Mouse (Mus musculus) MEL (cell line): ENCODE results near the gene Txnrd2. TPM values are rescaled to one million over a fixed set of nuclear protein-coding genes. Genes with fewer than 3 reads are reported as not detected.

Experiments
- DNase-seq: peaks from one replicate; pipeline ENCODE4 v3.0.0; 2011; ENCODE audit warnings: low read depth, low spot score
- H3K27ac ChIP-seq: 2 replicates; pipeline ENCODE4 v1.5.1; 2012; ENCODE audit warnings: low read depth, mild to moderate bottlenecking, control low read depth, low read length, moderate library complexity; ENCODE audit not compliant: control insufficient read depth
- H3K27me3 ChIP-seq, 2 experiments: fragments of 150-350 bp in 1 of 2; sonication (generic) in 1 of 2; 2 replicates each; pipeline ENCODE4 v1.6.1; 2012; ENCODE audit warnings: low read length in 2 of 2, mild to moderate bottlenecking in 2 of 2, improper control_type of control experiment in 1 of 2, moderate library complexity in 1 of 2; ENCODE audit not compliant: insufficient read depth in 2 of 2, control insufficient read depth in 1 of 2
- H3K36me3 ChIP-seq, 2 experiments: 2 replicates each; pipeline ENCODE4 v1.6.1; 2012 to 2014; ENCODE audit warnings: low read length in 2 of 2, improper control_type of control experiment in 1 of 2, inconsistent platforms in 1 of 2, mild to moderate bottlenecking in 1 of 2; ENCODE audit not compliant: insufficient read depth in 2 of 2, control insufficient read depth in 1 of 2
- H3K4me1 ChIP-seq, 2 experiments: fragments of 150-350 bp in 1 of 2; sonication (generic) in 1 of 2; 2 replicates each; pipeline ENCODE4 v1.6.1; 2012; ENCODE audit warnings: low read length in 2 of 2, improper control_type of control experiment in 1 of 2, mild to moderate bottlenecking in 1 of 2; ENCODE audit not compliant: insufficient read depth in 2 of 2, control insufficient read depth in 1 of 2
- H3K4me3 ChIP-seq, 2 experiments: fragments of 150-350 bp in 1 of 2; sonication (generic) in 1 of 2; 2 replicates each; pipeline ENCODE4 v1.5.1; 2012; ENCODE audit warnings: low read depth in 2 of 2, low read length in 2 of 2, mild to moderate bottlenecking in 2 of 2, moderate library complexity in 2 of 2, control low read depth in 1 of 2, improper control_type of control experiment in 1 of 2; ENCODE audit not compliant: control insufficient read depth in 1 of 2, insufficient read depth in 1 of 2
- H3K79me2 ChIP-seq: 2 replicates; pipeline ENCODE4 v1.6.1; 2012; ENCODE audit warnings: mild to moderate bottlenecking, low read length, moderate library complexity; ENCODE audit not compliant: control insufficient read depth, poor library complexity, insufficient read depth
- H3K9ac ChIP-seq: 2 replicates; pipeline ENCODE4 v1.6.1; 2012; ENCODE audit warnings: low read depth, mild to moderate bottlenecking, control low read depth, low read length, moderate library complexity; ENCODE audit not compliant: control insufficient read depth, poor library complexity, severe bottlenecking
- H3K9me3 ChIP-seq: fragments of 150-350 bp; sonication (generic); replicated peaks from 2 replicates; pipeline ENCODE4 v1.6.1; 2012; ENCODE audit warnings: mild to moderate bottlenecking, low read length, improper control_type of control experiment, moderate library complexity; ENCODE audit not compliant: insufficient read depth
- CHD1 ChIP-seq: IDR thresholded peaks from 2 replicates; pipeline ENCODE4 v1.6.1; 2012; ENCODE audit warnings: low read depth, mild to moderate bottlenecking, inconsistent platforms, low read length, improper control_type of control experiment
- CHD2 ChIP-seq: IDR thresholded peaks from 2 replicates; pipeline ENCODE4 v1.6.1; 2011; ENCODE audit warnings: low read length, improper control_type of control experiment
- CTCF ChIP-seq, 3 experiments: IDR thresholded peaks in 2 of 3; conservative IDR thresholded peaks in 1 of 3; 2 replicates each; pipeline ENCODE4 v1.5.1; 2011 to 2012; ENCODE audit warnings: low read length in 3 of 3, low read depth in 2 of 3, mild to moderate bottlenecking in 2 of 3, improper control_type of control experiment in 1 of 3, inconsistent platforms in 1 of 3, mixed read lengths in 1 of 3, moderate library complexity in 1 of 3; ENCODE audit not compliant: control insufficient read depth in 1 of 3, insufficient read depth in 1 of 3, poor library complexity in 1 of 3, severe bottlenecking in 1 of 3
- ELF1 ChIP-seq: IDR thresholded peaks from 2 replicates; pipeline ENCODE4 v1.6.1; 2014; ENCODE audit warnings: low read depth, mild to moderate bottlenecking, inconsistent platforms, low read length, improper control_type of control experiment, moderate library complexity
- EP300 ChIP-seq, 2 experiments: IDR thresholded peaks; 2 replicates each; pipeline ENCODE4 v1.6.1; 2011; ENCODE audit warnings: improper control_type of control experiment in 2 of 2, low read length in 2 of 2, low read depth in 1 of 2, mild to moderate bottlenecking in 1 of 2
- ETS1 ChIP-seq: IDR thresholded peaks from 2 replicates; pipeline ENCODE4 v1.6.1; 2012; ENCODE audit warnings: low read depth, mild to moderate bottlenecking, inconsistent platforms, low read length, improper control_type of control experiment, moderate library complexity
- GATA1 ChIP-seq: IDR thresholded peaks from 2 replicates; pipeline ENCODE4 v1.6.1; 2011; ENCODE audit warnings: low read depth, low read length, improper control_type of control experiment
- HCFC1 ChIP-seq: IDR thresholded peaks from 2 replicates; pipeline ENCODE4 v1.6.1; 2012; ENCODE audit warnings: low read depth, mild to moderate bottlenecking, inconsistent platforms, low read length, improper control_type of control experiment, moderate library complexity
- JUND ChIP-seq: IDR thresholded peaks from 2 replicates; pipeline ENCODE4 v1.6.1; 2011; ENCODE audit warnings: low read depth, mild to moderate bottlenecking, improper control_type of control experiment, low read length
- KAT2A ChIP-seq: conservative IDR thresholded peaks from 2 replicates; pipeline ENCODE4 v1.6.1; 2012; ENCODE audit warnings: low read depth, low read length, improper control_type of control experiment, inconsistent platforms
- MAFK ChIP-seq: IDR thresholded peaks from 2 replicates; pipeline ENCODE4 v1.6.1; 2011; ENCODE audit warnings: low read depth, mild to moderate bottlenecking, low read length, improper control_type of control experiment, borderline replicate concordance
- MAX ChIP-seq: IDR thresholded peaks from 2 replicates; pipeline ENCODE4 v1.6.1; 2011; ENCODE audit warnings: low read length, improper control_type of control experiment
- MEF2A ChIP-seq: IDR thresholded peaks from 2 replicates; pipeline ENCODE4 v1.6.1; 2014; ENCODE audit warnings: low read depth, mild to moderate bottlenecking, inconsistent platforms, low read length, improper control_type of control experiment; ENCODE audit not compliant: poor library complexity, insufficient replicate concordance, severe bottlenecking; ENCODE audit errors: extremely low read depth
- MXI1 ChIP-seq: IDR thresholded peaks from 2 replicates; pipeline ENCODE4 v1.6.1; 2011; ENCODE audit warnings: mild to moderate bottlenecking, low read depth, low read length, improper control_type of control experiment
- MYC ChIP-seq: IDR thresholded peaks from 2 replicates; pipeline ENCODE4 v1.6.1; 2011; ENCODE audit warnings: low read depth, mild to moderate bottlenecking, low read length, improper control_type of control experiment, moderate library complexity
- NELFE ChIP-seq: IDR thresholded peaks from 2 replicates; pipeline ENCODE4 v1.6.1; 2011; ENCODE audit warnings: low read depth, low read length, improper control_type of control experiment
- NRF1 ChIP-seq: IDR thresholded peaks from 2 replicates; pipeline ENCODE4 v1.6.1; 2014; ENCODE audit warnings: low read depth, mild to moderate bottlenecking, inconsistent platforms, low read length, improper control_type of control experiment, moderate library complexity; ENCODE audit not compliant: poor library complexity, insufficient read depth, severe bottlenecking
- POLR2A ChIP-seq, 2 experiments: IDR thresholded peaks; 2 replicates each; pipeline ENCODE4 v1.6.1; 2011 to 2012; ENCODE audit warnings: low read length in 2 of 2, mild to moderate bottlenecking in 2 of 2, control low read depth in 1 of 2, improper control_type of control experiment in 1 of 2, low read depth in 1 of 2, moderate library complexity in 1 of 2; ENCODE audit not compliant: control insufficient read depth in 1 of 2, insufficient read depth in 1 of 2, poor library complexity in 1 of 2
- RAD21 ChIP-seq: IDR thresholded peaks from 2 replicates; pipeline ENCODE4 v1.6.1; 2011; ENCODE audit warnings: mild to moderate bottlenecking, low read depth, low read length, improper control_type of control experiment
- TAL1 ChIP-seq: IDR thresholded peaks from 2 replicates; pipeline ENCODE4 v1.6.1; 2012; ENCODE audit warnings: mild to moderate bottlenecking, inconsistent platforms, low read length, moderate library complexity, mixed read lengths
- TBP ChIP-seq: IDR thresholded peaks from 2 replicates; pipeline ENCODE4 v1.8.0; 2011; ENCODE audit warnings: low read depth, low read length, improper control_type of control experiment
- TCF12 ChIP-seq: IDR thresholded peaks from 2 replicates; pipeline ENCODE4 v1.6.1; 2014; ENCODE audit warnings: low read depth, mild to moderate bottlenecking, inconsistent platforms, low read length, improper control_type of control experiment, moderate library complexity
- UBTF ChIP-seq: IDR thresholded peaks from 2 replicates; pipeline ENCODE4 v1.6.1; 2012; ENCODE audit warnings: low read depth, mild to moderate bottlenecking, inconsistent platforms, low read length, improper control_type of control experiment, moderate library complexity, borderline replicate concordance; ENCODE audit not compliant: insufficient read depth
- USF1 ChIP-seq: IDR thresholded peaks from 2 replicates; pipeline ENCODE4 v1.6.1; 2014; ENCODE audit warnings: low read depth, mild to moderate bottlenecking, inconsistent platforms, low read length, improper control_type of control experiment, moderate library complexity
- USF2 ChIP-seq, 2 experiments: IDR thresholded peaks; 2 replicates each; pipeline ENCODE4 v1.6.1; 2011 to 2012; ENCODE audit warnings: improper control_type of control experiment in 2 of 2, low read length in 2 of 2, borderline replicate concordance in 1 of 2, inconsistent platforms in 1 of 2, low read depth in 1 of 2, mild to moderate bottlenecking in 1 of 2; ENCODE audit not compliant: insufficient read depth in 1 of 2
- ZKSCAN1 ChIP-seq: IDR thresholded peaks from 2 replicates; pipeline ENCODE4 v1.6.1; 2012; ENCODE audit warnings: low read depth, mild to moderate bottlenecking, inconsistent platforms, low read length, improper control_type of control experiment, moderate library complexity
- ZNF384 ChIP-seq: IDR thresholded peaks from 2 replicates; pipeline ENCODE4 v1.6.1; 2012; ENCODE audit warnings: low read depth, mild to moderate bottlenecking, inconsistent platforms, low read length, improper control_type of control experiment
- polyA plus RNA-seq, 2 experiments: library from polyadenylated mRNA; stranded (reverse) in 1 of 2; unstranded in 1 of 2; fragments of >175 nt in 1 of 2; fragments of >200 nt in 1 of 2; gene quantifications; 2 replicates each; pipeline versions ENCODE4 v1.2.1 to v1.2.4; 2012; ENCODE audit warnings: low replicate concordance in 2 of 2, low read depth in 1 of 2; ENCODE audit not compliant: insufficient read length in 2 of 2, insufficient read depth in 1 of 2, missing spikeins in 1 of 2
- total RNA-seq: library from RNA; depleted of rRNA; stranded (reverse); fragments of 300-350 nt; gene quantifications from 2 replicates; pipeline ENCODE4 v1.2.3, GENCODE M21; 2012

Txnrd2 gene
- total and polyA plus RNA-seq, 3 experiments: 31.2 to 46.8 TPM; not detected in 1

GRCm38 (mm10) chr16:18511741-18512140 is 85.6 kb downstream of the Txnrd2 start:
- Histone ChIP-seq H3K27ac (no peak overlapping the region), H3K79me2 (no peaks in the 10 kb centered on the region), H3K27me3 (no peaks in the 10 kb centered on the region), H3K36me3 (no peaks in the 10 kb centered on the region; a peak in 1 of 4 replicates), H3K9me3 (no peaks in the 10 kb centered on the region), H3K4me3 (no peak overlapping the region), H3K4me1 (no peaks in the 10 kb centered on the region), H3K9ac (no peak overlapping the region)
- DNase-seq: no peak
- TF ChIP-seq POLR2A (IDR thresholded peaks at IDR 0.05; ENCODE audit: control insufficient read depth in 1 of 2, insufficient read depth in 1 of 2, low read depth in 1 of 2, low read length in 2 of 2, poor library complexity in 1 of 2): no peak
- no peak for TF ChIP-seq GATA1
- no peak for TF ChIP-seq TCF12
- no peak for TF ChIP-seq ETS1
- no peak for TF ChIP-seq MAFK
- TF ChIP-seq HCFC1: no peak
- no peak for TF ChIP-seq USF1
- TF ChIP-seq NELFE: no peak
- no peak for TF ChIP-seq USF2 (IDR thresholded peaks at IDR 0.05; ENCODE audit: borderline replicate concordance in 1 of 2, insufficient read depth in 1 of 2, low read depth in 1 of 2, low read length in 2 of 2)
- TF ChIP-seq CHD2: no peak
- no peak for TF ChIP-seq ELF1
- TF ChIP-seq CTCF (IDR thresholded peaks at IDR 0.05 in 2 of 3, conservative IDR thresholded peaks at IDR 0.05 in 1 of 3; ENCODE audit: control insufficient read depth in 1 of 3, insufficient read depth in 1 of 3, low read depth in 2 of 3, low read length in 3 of 3, poor library complexity in 1 of 3, severe bottlenecking in 1 of 3): no peak
- TF ChIP-seq CHD1: no peak
- no peak for TF ChIP-seq MXI1
- TF ChIP-seq ZKSCAN1: no peak
- TF ChIP-seq UBTF: no peak
- TF ChIP-seq ZNF384: no peak

- no peak overlapping the region for H3K9ac ChIP-seq
- no peak overlapping the region for H3K4me3 ChIP-seq
- no peaks in the 10 kb centered on the region for H3K27me3 ChIP-seq
- no peaks in the 10 kb centered on the region; a peak in 1 of 4 replicates for H3K36me3 ChIP-seq
- TF ChIP-seq MYC: no peak
- TF ChIP-seq TAL1: no peak
- TF ChIP-seq JUND: no peak
- TF ChIP-seq CTCF (IDR thresholded peaks at IDR 0.05 in 2 of 3, conservative IDR thresholded peaks at IDR 0.05 in 1 of 3; ENCODE audit: control insufficient read depth in 1 of 3, insufficient read depth in 1 of 3, low read depth in 2 of 3, low read length in 3 of 3, poor library complexity in 1 of 3, severe bottlenecking in 1 of 3): no peak
- no peak for TF ChIP-seq NRF1
- TF ChIP-seq KAT2A: no peak
- TF ChIP-seq EP300 (IDR thresholded peaks at IDR 0.05; ENCODE audit: low read depth in 1 of 2, low read length in 2 of 2): no peak
- no peak for TF ChIP-seq USF2 (IDR thresholded peaks at IDR 0.05; ENCODE audit: borderline replicate concordance in 1 of 2, insufficient read depth in 1 of 2, low read depth in 1 of 2, low read length in 2 of 2)
- no peak for TF ChIP-seq TCF12
- no peak for TF ChIP-seq RAD21
- TF ChIP-seq TBP: no peak
- no peak for TF ChIP-seq MAX
- no peak for TF ChIP-seq ELF1
- no peak for TF ChIP-seq MEF2A
- H3K27ac ChIP-seq: no peak overlapping the region
- H3K4me1 ChIP-seq: no peaks in the 10 kb centered on the region
- H3K79me2 ChIP-seq: no peaks in the 10 kb centered on the region
- no peaks in the 10 kb centered on the region for H3K9me3 ChIP-seq
- no peak for DNase-seq
Observed at GRCm38 (mm10) chr16:18513508-18513907, 87.3 kb downstream of the Txnrd2 start.
